Mouse (Mus musculus): ENCODE measurements around the gene Ifi44. TPM values are rescaled to one million over a fixed set of nuclear protein-coding genes. Genes with fewer than 3 reads are reported as not detected.

Ifi44 gene
- 1.1 and 1.4 TPM in 2 replicates for polyA plus RNA-seq (2015; fragmentation: Nextera tagmentation; extraction: Ambion mirVana)

DNA sequence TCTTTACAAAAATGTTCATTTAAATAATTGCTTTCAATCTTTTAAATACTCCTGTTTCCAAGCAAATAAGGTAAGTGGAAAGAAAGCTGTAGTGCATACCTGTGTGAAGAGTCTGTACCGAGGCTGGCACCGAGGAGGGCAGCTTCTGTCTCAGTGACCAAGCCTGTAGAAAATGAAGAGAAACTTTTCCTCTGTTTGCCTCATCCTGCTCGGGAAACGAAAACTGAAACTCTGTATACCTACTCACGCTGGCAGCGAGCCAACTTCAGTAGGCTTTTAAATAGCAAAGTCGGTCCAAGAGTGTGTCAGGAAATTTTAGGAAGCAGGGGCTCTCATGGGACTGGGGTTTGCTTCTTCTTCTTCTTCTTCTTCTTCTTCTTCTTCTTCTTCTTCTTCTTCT lies at the start of gene Ifi44:
TSS of gene Ifi44 (minus strand) at position 224 of the 400 bp plus-strand sequence.
- H3K4me3 ChIP-seq (ENCODE audit: low read depth, low read length): peak within 1 kb of the TSS; percentile 11; the same call in 1 of the 2 replicates
- H3K9ac ChIP-seq (ENCODE audit: low read depth, low read length): no peak within 1 kb of the TSS
- no peak for TF ChIP-seq CTCF (IDR thresholded peaks at IDR 0.05; ENCODE audit: low read depth)
- H3K4me1 ChIP-seq (replicated peaks; ENCODE audit: control insufficient read depth, insufficient read depth, low read length): no peaks in the 10 kb centered on the region
- no peaks in the 10 kb centered on the region for H3K9me3 ChIP-seq (ENCODE audit: control insufficient read depth)
- WGBS: 48% methylated on average over 7 of the region's 7 CpGs
- H3K36me3 ChIP-seq (ENCODE audit: control insufficient read depth, insufficient read depth): no peaks in the 10 kb centered on the region
- no peak within 1 kb of the TSS for H3K27ac ChIP-seq (ENCODE audit: low read depth, low read length)
- no peaks in the 10 kb centered on the region for H3K27me3 ChIP-seq (replicated peaks; ENCODE audit: control insufficient read depth, insufficient read depth, low read length)
- no peak for ATAC-seq
- H3K4me2 ChIP-seq (replicated peaks; ENCODE audit: low read depth): peak within 1 kb of the TSS; percentile 33; the same call in 1 of the 2 replicates

DNA sequence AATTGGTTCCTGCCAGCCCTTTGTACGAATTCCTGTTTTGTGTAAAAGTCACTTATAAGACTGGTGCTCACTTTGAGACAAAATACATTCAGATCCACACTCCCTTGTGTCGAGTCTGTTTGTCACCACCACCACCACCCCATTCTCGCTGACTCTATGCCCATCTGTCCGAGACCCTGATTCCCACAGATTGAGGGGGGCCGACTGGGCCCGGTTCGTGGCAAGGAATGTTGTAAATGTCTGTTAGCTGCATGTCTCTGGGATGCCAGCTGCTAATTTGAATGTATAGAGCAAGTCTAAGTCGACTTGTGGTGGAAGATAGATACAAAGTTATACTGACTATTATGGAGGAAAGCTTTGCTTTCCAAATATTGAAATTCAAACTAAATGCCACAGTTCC lies 38.9 kb upstream of the Ifi44 start:
- H3K9ac ChIP-seq (ENCODE audit: low read depth, low read length): no peak overlapping the region
- H3K4me1 ChIP-seq (replicated peaks; ENCODE audit: control insufficient read depth, insufficient read depth, low read length): no peaks in the 10 kb centered on the region
- H3K27me3 ChIP-seq (replicated peaks; ENCODE audit: control insufficient read depth, insufficient read depth, low read length): no peaks in the 10 kb centered on the region
- no peak for TF ChIP-seq CTCF (IDR thresholded peaks at IDR 0.05; ENCODE audit: low read depth)
- 87% methylated on average over 8 of the region's 8 CpGs for WGBS
- no peak overlapping the region for H3K4me2 ChIP-seq (replicated peaks; ENCODE audit: low read depth)
- no peak for ATAC-seq
- no peak overlapping the region for H3K27ac ChIP-seq (ENCODE audit: low read depth, low read length)
- H3K9me3 ChIP-seq (ENCODE audit: control insufficient read depth): no peaks in the 10 kb centered on the region
- no peaks in the 10 kb centered on the region for H3K36me3 ChIP-seq (ENCODE audit: control insufficient read depth, insufficient read depth)
- no peak overlapping the region for H3K4me3 ChIP-seq (ENCODE audit: low read depth, low read length)

DNA sequence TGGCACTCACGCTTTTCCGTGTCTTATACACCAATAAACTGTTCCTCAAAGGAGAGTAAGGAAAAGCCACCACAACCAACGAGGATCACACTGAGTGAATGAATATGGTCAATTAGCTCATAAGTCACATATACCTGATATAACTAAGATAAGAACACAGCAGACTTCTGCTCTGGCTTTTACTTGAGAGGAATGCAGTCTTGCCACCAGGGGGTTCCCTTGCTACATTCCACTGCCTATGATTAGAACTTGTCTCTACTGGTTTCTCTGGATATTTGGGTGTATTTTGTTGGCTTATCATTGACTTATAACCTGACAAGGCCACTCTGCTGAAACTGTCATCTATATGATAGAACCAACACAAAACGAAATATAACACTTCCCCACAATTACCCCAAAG lies 25.3 kb upstream of the Ifi44 start:
- no peaks in the 10 kb centered on the region for H3K4me1 ChIP-seq (replicated peaks; ENCODE audit: control insufficient read depth, insufficient read depth, low read length)
- whole genome bisulfite sequencing: 64% methylated on average over 4 of the region's 4 CpGs
- no peaks in the 10 kb centered on the region for H3K27me3 ChIP-seq (replicated peaks; ENCODE audit: control insufficient read depth, insufficient read depth, low read length)
- no peak overlapping the region for H3K4me3 ChIP-seq (ENCODE audit: low read depth, low read length)
- peak; percentile 79 for TF ChIP-seq CTCF (IDR thresholded peaks at IDR 0.05; ENCODE audit: low read depth)
- no peak overlapping the region for H3K9ac ChIP-seq (ENCODE audit: low read depth, low read length)
- H3K4me2 ChIP-seq (replicated peaks; ENCODE audit: low read depth): no peak overlapping the region
- no peaks in the 10 kb centered on the region for H3K9me3 ChIP-seq (ENCODE audit: control insufficient read depth)
- ATAC-seq: no peak
- no peaks in the 10 kb centered on the region for H3K36me3 ChIP-seq (ENCODE audit: control insufficient read depth, insufficient read depth)
- H3K27ac ChIP-seq (ENCODE audit: low read depth, low read length): no peak overlapping the region

DNA sequence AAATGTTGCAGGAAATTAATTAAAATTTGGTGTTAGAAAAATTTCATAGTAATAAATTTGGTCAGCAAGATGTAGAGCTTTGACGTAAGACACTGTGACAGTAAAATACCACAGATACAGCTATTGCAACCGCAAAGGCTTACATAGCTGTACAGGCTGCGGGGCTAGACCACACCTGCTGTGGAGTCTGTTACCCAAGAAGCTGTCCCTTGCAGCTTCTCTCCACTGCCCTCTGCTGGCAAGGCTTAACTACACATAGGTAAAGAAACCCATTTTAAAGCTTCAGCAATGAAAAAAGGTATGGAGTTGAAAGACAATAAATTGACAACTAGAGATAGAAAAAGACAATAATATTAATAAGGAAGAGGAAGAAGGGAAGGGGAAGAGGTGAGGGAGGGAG lies 21.3 kb upstream of the Ifi44 start:
- no peak overlapping the region for H3K4me3 ChIP-seq (ENCODE audit: low read depth, low read length)
- TF ChIP-seq CTCF (IDR thresholded peaks at IDR 0.05; ENCODE audit: low read depth): peak; percentile 85
- H3K4me2 ChIP-seq (replicated peaks; ENCODE audit: low read depth): no peak overlapping the region
- 58% methylated on average over 3 of the region's 3 CpGs for WGBS
- ATAC-seq: no peak
- H3K4me1 ChIP-seq (replicated peaks; ENCODE audit: control insufficient read depth, insufficient read depth, low read length): no peaks in the 10 kb centered on the region
- no peaks in the 10 kb centered on the region for H3K36me3 ChIP-seq (ENCODE audit: control insufficient read depth, insufficient read depth)
- H3K9me3 ChIP-seq (ENCODE audit: control insufficient read depth): no peaks in the 10 kb centered on the region
- H3K9ac ChIP-seq (ENCODE audit: low read depth, low read length): no peak overlapping the region
- no peaks in the 10 kb centered on the region for H3K27me3 ChIP-seq (replicated peaks; ENCODE audit: control insufficient read depth, insufficient read depth, low read length)
- H3K27ac ChIP-seq (ENCODE audit: low read depth, low read length): no peak overlapping the region

DNA sequence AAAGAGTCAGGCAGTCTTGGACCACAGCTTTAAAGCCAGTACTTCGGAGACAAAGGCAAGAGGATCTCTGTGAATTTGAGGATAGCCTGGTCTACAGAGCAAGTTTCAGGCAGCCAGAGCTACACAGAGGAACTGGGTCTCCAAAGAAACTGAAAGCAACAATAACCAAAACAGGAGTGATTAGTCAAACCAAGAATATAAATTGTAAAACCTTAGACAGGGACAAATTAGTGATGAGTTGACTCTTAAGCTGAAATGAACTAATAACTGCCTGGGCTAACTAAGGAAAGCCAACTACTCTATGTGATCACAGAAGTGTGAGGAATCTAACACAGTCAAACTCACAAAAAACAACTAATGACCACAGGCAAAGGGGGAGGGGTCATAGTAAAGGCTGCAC lies 1.2 kb downstream of the Ifi44 start:
- Histone ChIP-seq H3K9ac (ENCODE audit: low read depth, low read length) (no peak overlapping the region), H3K4me3 (ENCODE audit: low read depth, low read length) (no peak overlapping the region), H3K27ac (ENCODE audit: low read depth, low read length) (no peak overlapping the region), H3K4me2 (replicated peaks; ENCODE audit: low read depth) (peak overlapping the region; percentile 17; the same call in 1 of the 2 replicates), H3K36me3 (ENCODE audit: control insufficient read depth, insufficient read depth) (no peaks in the 10 kb centered on the region), H3K4me1 (replicated peaks; ENCODE audit: control insufficient read depth, insufficient read depth, low read length) (no peaks in the 10 kb centered on the region), H3K9me3 (ENCODE audit: control insufficient read depth) (no peaks in the 10 kb centered on the region), H3K27me3 (replicated peaks; ENCODE audit: control insufficient read depth, insufficient read depth, low read length) (no peaks in the 10 kb centered on the region)
- WGBS: 80% methylated on average over 1 of the region's 1 CpGs
- TF ChIP-seq CTCF (IDR thresholded peaks at IDR 0.05; ENCODE audit: low read depth): no peak
- no peak for ATAC-seq

DNA sequence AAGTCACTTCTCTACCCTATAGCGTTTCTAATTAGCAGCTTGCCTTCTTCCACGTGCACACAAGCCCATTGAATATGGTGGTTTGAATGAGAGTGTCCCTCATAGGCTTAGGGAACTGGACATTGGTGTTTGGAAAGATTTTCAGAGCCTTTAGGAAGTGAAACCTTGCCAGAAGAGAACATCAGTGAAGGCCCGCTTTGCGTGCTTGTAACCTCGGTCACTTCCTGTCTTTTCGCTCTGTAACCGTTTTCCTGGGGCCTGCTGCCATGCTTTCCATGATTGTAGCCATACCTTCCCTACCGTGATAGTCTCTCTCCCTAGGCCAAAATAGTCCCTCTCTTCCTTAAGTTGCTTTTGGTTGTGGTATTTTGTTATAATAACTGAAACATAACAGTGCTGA lies 3.7 kb downstream of the Ifi44 start:
- Histone ChIP-seq H3K9me3 (ENCODE audit: control insufficient read depth) (no peaks in the 10 kb centered on the region), H3K4me2 (replicated peaks; ENCODE audit: low read depth) (no peak overlapping the region), H3K27ac (ENCODE audit: low read depth, low read length) (no peak overlapping the region), H3K36me3 (ENCODE audit: control insufficient read depth, insufficient read depth) (no peaks in the 10 kb centered on the region), H3K4me3 (ENCODE audit: low read depth, low read length) (no peak overlapping the region), H3K4me1 (replicated peaks; ENCODE audit: control insufficient read depth, insufficient read depth, low read length) (no peaks in the 10 kb centered on the region), H3K27me3 (replicated peaks; ENCODE audit: control insufficient read depth, insufficient read depth, low read length) (no peaks in the 10 kb centered on the region), H3K9ac (ENCODE audit: low read depth, low read length) (no peak overlapping the region)
- no peak for TF ChIP-seq CTCF (IDR thresholded peaks at IDR 0.05; ENCODE audit: low read depth)
- WGBS: 83% methylated on average over 8 of the region's 8 CpGs
- no peak for ATAC-seq

DNA sequence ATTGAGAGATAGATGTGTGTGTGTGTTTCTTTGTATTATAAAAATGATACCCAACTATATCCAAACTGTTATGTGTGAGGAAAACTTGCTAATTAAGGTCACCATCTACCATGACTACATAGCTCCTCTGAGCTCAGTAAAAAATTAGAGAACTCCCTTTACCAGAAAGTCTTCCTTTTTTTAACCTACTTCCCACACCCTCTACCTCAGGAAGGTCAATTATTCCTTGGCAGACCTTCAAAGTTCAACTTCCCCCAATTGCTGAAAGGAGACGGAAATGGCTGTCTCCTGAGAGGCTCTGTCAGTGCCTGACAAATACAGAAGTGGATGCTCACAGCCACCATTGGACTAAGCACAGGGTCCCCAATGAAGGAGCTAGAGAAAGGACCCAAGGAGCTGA lies 7.5 kb downstream of the Ifi44 start:
- Histone ChIP-seq H3K27ac (ENCODE audit: low read depth, low read length) (no peak overlapping the region), H3K4me1 (replicated peaks; ENCODE audit: control insufficient read depth, insufficient read depth, low read length) (no peaks in the 10 kb centered on the region), H3K9me3 (ENCODE audit: control insufficient read depth) (no peaks in the 10 kb centered on the region), H3K4me3 (ENCODE audit: low read depth, low read length) (no peak overlapping the region), H3K27me3 (replicated peaks; ENCODE audit: control insufficient read depth, insufficient read depth, low read length) (no peaks in the 10 kb centered on the region), H3K9ac (ENCODE audit: low read depth, low read length) (no peak overlapping the region), H3K4me2 (replicated peaks; ENCODE audit: low read depth) (no peak overlapping the region), H3K36me3 (ENCODE audit: control insufficient read depth, insufficient read depth) (no peaks in the 10 kb centered on the region)
- WGBS: 78% methylated on average over 1 of the region's 1 CpGs
- no peak for ATAC-seq
- TF ChIP-seq CTCF (IDR thresholded peaks at IDR 0.05; ENCODE audit: low read depth): no peak

Measured in intestine, postnatal 0 days (tissue).